Mouse (Mus musculus): Measurements from ENCODE around the gene Fblim1. TPM values are rescaled to one million over a fixed set of nuclear protein-coding genes. Genes with fewer than 3 reads are reported as not detected.
"Not testable (repeated sequence)": the region's sequence is repeated elsewhere in the genome, so short reads cannot be mapped to it uniquely, and the experiment has no call there.

Gene Fblim1
- total RNA-seq, 2 experiments from 2014 or later, result 0.90 to 1.1 TPM

- peak; percentile 50 for DNase-seq (ENCODE audit: low spot score)
Observed at GRCm38 (mm10) chr4:141570004-141570403, 35.9 kb downstream of the Fblim1 start.

- no peak for DNase-seq (ENCODE audit: low spot score)
Observed at GRCm38 (mm10) chr4:141568966-141569365, 36.9 kb downstream of the Fblim1 start.

- not testable (repeated sequence) for DNase-seq (ENCODE audit: low spot score)
Observed at GRCm38 (mm10) chr4:141567174-141567573, 38.7 kb downstream of the Fblim1 start.

GRCm38 (mm10) chr4:141566187-141566586 lies 39.7 kb downstream of the Fblim1 start:
- DNase-seq (ENCODE audit: low spot score), result no peak

- peak; percentile 23 for DNase-seq (ENCODE audit: low spot score)
Observed at GRCm38 (mm10) chr4:141565325-141565724, 40.6 kb downstream of the Fblim1 start.

GRCm38 (mm10) chr4:141564660-141565059 lies 41.2 kb downstream of the Fblim1 start:
- DNase-seq (ENCODE audit: low spot score), result no peak

- no peak for DNase-seq (ENCODE audit: low spot score)
Observed at GRCm38 (mm10) chr4:141564209-141564608, 41.7 kb downstream of the Fblim1 start.

- DNase-seq (ENCODE audit: low spot score), result no peak
Observed at GRCm38 (mm10) chr4:141562281-141562680, 43.6 kb downstream of the Fblim1 start.

- not testable (repeated sequence) for DNase-seq (ENCODE audit: low spot score)
Observed at GRCm38 (mm10) chr4:141561331-141561919, 44.5 kb downstream of the Fblim1 start.

GRCm38 (mm10) chr4:141559898-141560263 lies 46.0 kb downstream of the Fblim1 start:
- peak; percentile 87 for DNase-seq (ENCODE audit: low spot score)

- DNase-seq (ENCODE audit: low spot score), result peak; percentile 89
Observed at GRCm38 (mm10) chr4:141559131-141559897, 46.6 kb downstream of the Fblim1 start.

- no peak for DNase-seq (ENCODE audit: low spot score)
Observed at GRCm38 (mm10) chr4:141558658-141559057, 47.2 kb downstream of the Fblim1 start.

GRCm38 (mm10) chr4:141556163-141556562 lies 49.7 kb downstream of the Fblim1 start:
- not testable (repeated sequence) for DNase-seq (ENCODE audit: low spot score)

GRCm38 (mm10) chr4:141554255-141554865 lies 51.5 kb downstream of the Fblim1 start:
- not testable (repeated sequence) for DNase-seq (ENCODE audit: low spot score)

- no peak for DNase-seq (ENCODE audit: low spot score)
Observed at GRCm38 (mm10) chr4:141552484-141552883, 53.4 kb downstream of the Fblim1 start.

- DNase-seq (ENCODE audit: low spot score), result no peak
Observed at GRCm38 (mm10) chr4:141547299-141547698, 58.6 kb downstream of the Fblim1 start.

GRCm38 (mm10) chr4:141546334-141547200 lies 59.3 kb downstream of the Fblim1 start:
- DNase-seq (ENCODE audit: low spot score), result peak; percentile 85

GRCm38 (mm10) chr4:141545743-141546333 lies 60.1 kb downstream of the Fblim1 start:
- DNase-seq (ENCODE audit: low spot score), result peak; percentile 99

GRCm38 (mm10) chr4:141545071-141545742 lies 60.7 kb downstream of the Fblim1 start:
- peak; percentile 72 for DNase-seq (ENCODE audit: low spot score)

- no peak for DNase-seq (ENCODE audit: low spot score)
Observed at GRCm38 (mm10) chr4:141544536-141544935, 61.4 kb downstream of the Fblim1 start.

GRCm38 (mm10) chr4:141543593-141543992 lies 62.3 kb downstream of the Fblim1 start:
- no peak for DNase-seq (ENCODE audit: low spot score)

All from gastrocnemius, adult 18-20 months (tissue).